Mouse (Mus musculus) kidney, adult 18-20 months (tissue): ENCODE data around the gene A630076J17Rik.

Experiments
- DNase-seq: peaks from one replicate; pipeline ENCODE4 v3.0.0; 2021

The A630076J17Rik gene

GRCm38 (mm10) chr3:107278479-107279269, 48.3 kb downstream of the A630076J17Rik start, which contains the start of gene Lamtor5:
Lamtor5 (plus strand) TSS chr3:107278858.
- DNase-seq: peak; percentile 94
